Mouse (Mus musculus): ENCODE results near the gene Rgs5. TPM values are rescaled to one million over a fixed set of nuclear protein-coding genes. Genes with fewer than 3 reads are reported as not detected.

The Rgs5 gene
- polyA plus RNA-seq, 1 experiment = 5.6 TPM

- DNase-seq = peak; percentile 10
- TF ChIP-seq CTCF (IDR thresholded peaks at IDR 0.05; ENCODE audit: insufficient read depth, low read length) = 0 out of 2 replicates have a peak, but pooled peaks have one; percentile 17
- no peak for TF ChIP-seq POLR2A (IDR thresholded peaks at IDR 0.05; ENCODE audit: borderline replicate concordance, extremely low read depth, low read depth, low read length)
- Histone ChIP-seq H3K4me3 (replicated peaks; ENCODE audit: extremely low read depth, low read depth, low read length) (no peak overlapping the region), H3K4me1 (ENCODE audit: control insufficient read depth, insufficient read depth, low read length) (no peaks in the 10 kb centered on the region; the same call in none of the 2 replicates)
- 70% methylated on average over 3 of the region's 3 CpGs for WGBS
Observed at GRCm38 (mm10) chr1:169674116-169674515, 18.8 kb downstream of the Rgs5 start.

- H3K4me3 ChIP-seq (replicated peaks; ENCODE audit: extremely low read depth, low read depth, low read length) = no peak overlapping the region
- no peak for DNase-seq
- TF ChIP-seq POLR2A (IDR thresholded peaks at IDR 0.05; ENCODE audit: borderline replicate concordance, extremely low read depth, low read depth, low read length) (no peak), CTCF (IDR thresholded peaks at IDR 0.05; ENCODE audit: insufficient read depth, low read length) (no peak)
- peaks cover 6% of the 10 kb centered on the region for H3K4me1 ChIP-seq (ENCODE audit: control insufficient read depth, insufficient read depth, low read length)
- 69% methylated on average over 1 of the region's 1 CpGs for WGBS
Observed at GRCm38 (mm10) chr1:169676751-169677150, 21.4 kb downstream of the Rgs5 start.

GRCm38 (mm10) chr1:169680455-169681208 lies 25.3 kb downstream of the Rgs5 start:
- no peak for TF ChIP-seq CTCF (IDR thresholded peaks at IDR 0.05; ENCODE audit: insufficient read depth, low read length)
- no peak for TF ChIP-seq POLR2A (IDR thresholded peaks at IDR 0.05; ENCODE audit: borderline replicate concordance, extremely low read depth, low read depth, low read length)
- no peak for DNase-seq
- Histone ChIP-seq H3K4me1 (ENCODE audit: control insufficient read depth, insufficient read depth, low read length) (peaks cover 6% of the 10 kb centered on the region), H3K4me3 (replicated peaks; ENCODE audit: extremely low read depth, low read depth, low read length) (no peak overlapping the region)
- 51% methylated on average over 9 of the region's 9 CpGs for whole genome bisulfite sequencing

- no peak for TF ChIP-seq CTCF (IDR thresholded peaks at IDR 0.05; ENCODE audit: insufficient read depth, low read length)
- TF ChIP-seq POLR2A (IDR thresholded peaks at IDR 0.05; ENCODE audit: borderline replicate concordance, extremely low read depth, low read depth, low read length) = no peak
- WGBS = 79% methylated on average over 7 of the region's 7 CpGs
- no peak for DNase-seq
- Histone ChIP-seq H3K4me1 (ENCODE audit: control insufficient read depth, insufficient read depth, low read length) (peaks cover 6% of the 10 kb centered on the region), H3K4me3 (replicated peaks; ENCODE audit: extremely low read depth, low read depth, low read length) (no peak overlapping the region)
Observed at GRCm38 (mm10) chr1:169682775-169683497, 27.6 kb downstream of the Rgs5 start.

- no peak overlapping the region for H3K4me3 ChIP-seq (replicated peaks; ENCODE audit: extremely low read depth, low read depth, low read length)
- WGBS = 62% methylated on average over 5 of the region's 5 CpGs
- no peak for TF ChIP-seq CTCF (IDR thresholded peaks at IDR 0.05; ENCODE audit: insufficient read depth, low read length)
- no peak for TF ChIP-seq POLR2A (IDR thresholded peaks at IDR 0.05; ENCODE audit: borderline replicate concordance, extremely low read depth, low read depth, low read length)
- no peak for DNase-seq
- peaks cover 6% of the 10 kb centered on the region for H3K4me1 ChIP-seq (ENCODE audit: control insufficient read depth, insufficient read depth, low read length)
Observed at GRCm38 (mm10) chr1:169685257-169685656, 30.0 kb downstream of the Rgs5 start.

GRCm38 (mm10) chr1:169693040-169693439 lies 37.7 kb downstream of the Rgs5 start:
- DNase-seq = no peak
- 72% methylated on average over 2 of the region's 2 CpGs for WGBS
- TF ChIP-seq CTCF (IDR thresholded peaks at IDR 0.05; ENCODE audit: insufficient read depth, low read length) = no peak
- TF ChIP-seq POLR2A (IDR thresholded peaks at IDR 0.05; ENCODE audit: borderline replicate concordance, extremely low read depth, low read depth, low read length) = no peak
- Histone ChIP-seq H3K4me3 (replicated peaks; ENCODE audit: extremely low read depth, low read depth, low read length) (no peak overlapping the region), H3K4me1 (ENCODE audit: control insufficient read depth, insufficient read depth, low read length) (no peaks in the 10 kb centered on the region; the same call in 1 of the 2 replicates)

- Histone ChIP-seq H3K4me3 (replicated peaks; ENCODE audit: extremely low read depth, low read depth, low read length) (no peak overlapping the region), H3K4me1 (ENCODE audit: control insufficient read depth, insufficient read depth, low read length) (no peaks in the 10 kb centered on the region; the same call in 1 of the 2 replicates)
- TF ChIP-seq POLR2A (IDR thresholded peaks at IDR 0.05; ENCODE audit: borderline replicate concordance, extremely low read depth, low read depth, low read length) (no peak), CTCF (IDR thresholded peaks at IDR 0.05; ENCODE audit: insufficient read depth, low read length) (no peak)
- 44% methylated on average over 3 of the region's 3 CpGs for WGBS
- DNase-seq = no peak
Observed at GRCm38 (mm10) chr1:169693537-169693936, 38.2 kb downstream of the Rgs5 start.

GRCm38 (mm10) chr1:169695356-169695755 lies 40.1 kb downstream of the Rgs5 start:
- Histone ChIP-seq H3K4me3 (replicated peaks; ENCODE audit: extremely low read depth, low read depth, low read length) (no peak overlapping the region), H3K4me1 (ENCODE audit: control insufficient read depth, insufficient read depth, low read length) (no peaks in the 10 kb centered on the region; the same call in 1 of the 2 replicates)
- TF ChIP-seq POLR2A (IDR thresholded peaks at IDR 0.05; ENCODE audit: borderline replicate concordance, extremely low read depth, low read depth, low read length) (no peak), CTCF (IDR thresholded peaks at IDR 0.05; ENCODE audit: insufficient read depth, low read length) (no peak)
- WGBS = 61% methylated on average over 3 of the region's 3 CpGs
- no peak for DNase-seq

- no peak for DNase-seq
- no peak for TF ChIP-seq POLR2A (IDR thresholded peaks at IDR 0.05; ENCODE audit: borderline replicate concordance, extremely low read depth, low read depth, low read length)
- TF ChIP-seq CTCF (IDR thresholded peaks at IDR 0.05; ENCODE audit: insufficient read depth, low read length) = no peak
- WGBS = 73% methylated on average over 4 of the region's 4 CpGs
- no peak overlapping the region for H3K4me3 ChIP-seq (replicated peaks; ENCODE audit: extremely low read depth, low read depth, low read length)
- no peaks in the 10 kb centered on the region; the same call in 1 of the 2 replicates for H3K4me1 ChIP-seq (ENCODE audit: control insufficient read depth, insufficient read depth, low read length)
Observed at GRCm38 (mm10) chr1:169697236-169697635, 41.9 kb downstream of the Rgs5 start.

Measured in lung, adult 2 months (tissue).